Mouse (Mus musculus) spleen, adult 2 months (tissue): Measurements from ENCODE around the gene Nr2f2. TPM values are rescaled to one million over a fixed set of nuclear protein-coding genes. Genes with fewer than 3 reads are reported as not detected.

ENCODE experiments used
- DNase-seq, 2 experiments: peaks; one replicate each; pipeline versions ENCODE4 v3.0.0 to v3.0.0-alpha.2; 2012 to 2021; ENCODE audit warnings: low spot score in 2 of 2, low read depth in 1 of 2
- H3K27ac ChIP-seq: fragments of 200-500 bp; 2 replicates; pipeline ENCODE4 v1.5.1; 2012; ENCODE audit warnings: low read length, inconsistent platforms; ENCODE audit not compliant: insufficient read depth
- H3K27me3 ChIP-seq: fragments of 200-500 bp; 2 replicates; pipeline ENCODE4 v1.6.1; 2012; ENCODE audit warnings: mild to moderate bottlenecking, moderate library complexity, low read length, inconsistent platforms; ENCODE audit not compliant: control insufficient read depth, insufficient read depth
- H3K36me3 ChIP-seq: fragments of 200-500 bp; 2 replicates; pipeline ENCODE4 v1.6.1; 2012; ENCODE audit warnings: mild to moderate bottlenecking, low read length, inconsistent platforms; ENCODE audit not compliant: control insufficient read depth, insufficient read depth
- H3K4me1 ChIP-seq: fragments of 200-500 bp; 2 replicates; pipeline ENCODE4 v1.6.1; 2011; ENCODE audit warnings: inconsistent platforms; ENCODE audit not compliant: control insufficient read depth, insufficient read depth, insufficient read length
- H3K4me3 ChIP-seq: fragments of 200-500 bp; 2 replicates; pipeline ENCODE4 v1.5.1; 2011; ENCODE audit warnings: mild to moderate bottlenecking, inconsistent platforms; ENCODE audit not compliant: insufficient read depth, insufficient read length; ENCODE audit errors: extremely low read depth
- CTCF ChIP-seq: fragments of 200-500 bp; IDR thresholded peaks from 2 replicates; pipeline ENCODE4 v1.5.1; 2011; ENCODE audit warnings: mild to moderate bottlenecking, inconsistent platforms; ENCODE audit not compliant: insufficient read depth, insufficient read length, insufficient replicate concordance; ENCODE audit errors: extremely low read depth
- POLR2A ChIP-seq: fragments of 200-500 bp; IDR thresholded peaks from 2 replicates; pipeline ENCODE4 v1.6.1; 2011; ENCODE audit warnings: low read depth, low read length, inconsistent platforms
- WGBS: fragments of 180-500 bp; shearing (Covaris S2); methylation state at CpG from one replicate; pipeline ENCODE4 v1.1.7; 2018; 5-methylcytosine and 5-hydroxymethylcytosine counted together
- polyA plus RNA-seq: library from polyadenylated mRNA; depleted of rRNA; stranded (reverse); fragments of >200 nt; gene quantifications from 2 replicates; pipeline ENCODE4 v1.2.3, GENCODE M21; 2012

The Nr2f2 gene
- polyA plus RNA-seq, 1 experiment: 84.6 TPM

DNA sequence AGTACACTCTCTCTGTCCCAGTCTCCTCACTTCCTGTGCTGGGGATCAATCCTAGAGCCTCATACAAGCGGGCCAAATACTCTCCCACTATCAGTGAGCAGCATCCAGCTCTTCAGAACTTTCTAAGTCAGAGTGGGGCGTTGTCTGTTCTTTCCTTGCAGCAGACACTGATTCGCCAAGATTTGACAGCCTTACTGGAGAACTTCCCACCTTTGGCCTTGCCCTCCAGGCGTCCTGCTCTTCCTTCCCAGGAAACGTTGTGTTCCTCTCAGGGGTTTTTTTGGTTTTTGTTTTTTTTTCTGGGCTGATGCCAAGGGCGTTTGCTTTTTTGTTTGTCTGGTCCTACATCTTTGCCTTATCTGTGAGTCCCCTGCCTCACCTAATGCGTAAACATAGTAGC, 60.8 kb downstream of the Nr2f2 start:
- DNase-seq: no peak
- H3K4me1 ChIP-seq: no peaks in the 10 kb centered on the region
- no peak for TF ChIP-seq POLR2A
- TF ChIP-seq CTCF: no peak
- H3K4me3 ChIP-seq: no peak overlapping the region
- no peaks in the 10 kb centered on the region for H3K27me3 ChIP-seq
- no peaks in the 10 kb centered on the region for H3K36me3 ChIP-seq
- H3K27ac ChIP-seq: no peak overlapping the region
- WGBS: 46% methylated on average over 7 of the region's 7 CpGs

DNA sequence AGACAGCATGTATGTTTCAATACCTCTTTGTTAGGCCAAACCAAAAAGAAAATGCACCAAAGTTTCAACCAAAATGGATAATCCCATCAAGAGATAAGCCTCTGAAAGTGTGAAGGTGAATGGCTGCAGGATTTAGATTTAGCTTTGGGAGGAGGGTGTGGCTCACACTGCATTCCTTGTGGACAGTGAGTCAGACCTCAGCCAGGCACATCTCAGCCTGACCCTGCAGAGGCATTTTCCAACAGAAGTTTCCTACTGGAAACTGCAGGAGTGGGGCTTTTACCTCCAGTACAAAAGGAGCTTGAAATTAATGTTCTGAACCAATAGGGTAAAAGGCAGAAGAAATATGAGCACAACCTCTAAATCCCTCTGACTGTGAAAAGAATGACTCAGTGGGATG, 62.1 kb downstream of the Nr2f2 start:
- DNase-seq: no peak
- H3K4me3 ChIP-seq: no peak overlapping the region
- TF ChIP-seq CTCF: no peak
- no peak for TF ChIP-seq POLR2A
- no peaks in the 10 kb centered on the region for H3K36me3 ChIP-seq
- no peak overlapping the region for H3K27ac ChIP-seq
- H3K27me3 ChIP-seq: no peaks in the 10 kb centered on the region
- no peaks in the 10 kb centered on the region for H3K4me1 ChIP-seq
